Mouse (Mus musculus): ENCODE results near the gene Dact3. TPM values are rescaled to one million over a fixed set of nuclear protein-coding genes. Genes with fewer than 3 reads are reported as not detected.

The Dact3 gene
- total RNA-seq, 2 experiments from 2014 or later: 103 TPM

- DNase-seq (ENCODE audit: extremely low spot score in 1 of 2, low spot score in 2 of 2): no peak
- intact Hi-C loops (cut with DNase I): no loop called here
Observed at GRCm38 (mm10) chr7:16908367-16908766, 33.2 kb downstream of the Dact3 start.

- intact Hi-C loops (cut with DNase I): no loop called here
Observed at GRCm38 (mm10) chr7:16908859-16909258, 33.7 kb downstream of the Dact3 start.

GRCm38 (mm10) chr7:16909909-16910308 is 34.8 kb downstream of the Dact3 start:
- intact Hi-C loops (cut with DNase I): loop anchor here (10.0 kb wide), 1 partner anchor 55 kb away; no protein-coding TSS in a partner anchor
- no peak for DNase-seq (ENCODE audit: extremely low spot score in 1 of 2, low spot score in 2 of 2)

More at GRCm38 (mm10) chr7:16908859-16909258, 33.7 kb downstream of the Dact3 start:
- no peak for DNase-seq (ENCODE audit: extremely low spot score in 1 of 2, low spot score in 2 of 2)

GRCm38 (mm10) chr7:16911904-16912303 is 36.8 kb downstream of the Dact3 start:
- no peak for DNase-seq (ENCODE audit: extremely low spot score in 1 of 2, low spot score in 2 of 2)
- intact Hi-C loops (cut with DNase I): loop anchor here (10.0 kb wide), 1 partner anchor 57 kb away; no protein-coding TSS in a partner anchor

DNA sequence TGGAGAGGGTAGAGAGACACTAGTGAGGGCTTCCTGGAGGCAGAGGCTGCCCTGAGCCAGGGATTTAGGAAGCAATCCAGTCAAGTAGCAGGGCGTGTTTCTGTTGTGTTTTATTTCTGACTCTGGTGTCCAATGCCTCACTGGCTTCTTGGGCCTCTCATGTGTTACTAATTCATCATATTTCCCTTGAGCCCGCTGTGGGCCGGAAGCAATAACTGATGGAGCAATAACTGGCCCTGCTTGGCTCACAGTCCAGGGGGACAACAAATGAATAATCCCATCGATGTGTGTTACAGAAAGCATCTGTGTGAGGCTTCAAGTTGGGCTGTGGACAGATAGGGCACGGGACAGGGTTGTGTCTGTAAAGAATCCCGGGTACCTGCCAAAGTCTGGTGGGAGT is 37.2 kb downstream of the Dact3 start:
- intact Hi-C loops (cut with DNase I): loop anchor here (10.0 kb wide), 1 partner anchor 58 kb away; no protein-coding TSS in a partner anchor
- peak in 1 of 2 experiments; percentile 13 for DNase-seq (ENCODE audit: extremely low spot score in 1 of 2, low spot score in 2 of 2)

GRCm38 (mm10) chr7:16913806-16914452 is 38.8 kb downstream of the Dact3 start:
- intact Hi-C loops (cut with DNase I): loop anchor here (10.0 kb wide), 1 partner anchor 59 kb away; no protein-coding TSS in a partner anchor
- DNase-seq (ENCODE audit: extremely low spot score in 1 of 2, low spot score in 2 of 2): peak; percentile 59 to 80

DNA sequence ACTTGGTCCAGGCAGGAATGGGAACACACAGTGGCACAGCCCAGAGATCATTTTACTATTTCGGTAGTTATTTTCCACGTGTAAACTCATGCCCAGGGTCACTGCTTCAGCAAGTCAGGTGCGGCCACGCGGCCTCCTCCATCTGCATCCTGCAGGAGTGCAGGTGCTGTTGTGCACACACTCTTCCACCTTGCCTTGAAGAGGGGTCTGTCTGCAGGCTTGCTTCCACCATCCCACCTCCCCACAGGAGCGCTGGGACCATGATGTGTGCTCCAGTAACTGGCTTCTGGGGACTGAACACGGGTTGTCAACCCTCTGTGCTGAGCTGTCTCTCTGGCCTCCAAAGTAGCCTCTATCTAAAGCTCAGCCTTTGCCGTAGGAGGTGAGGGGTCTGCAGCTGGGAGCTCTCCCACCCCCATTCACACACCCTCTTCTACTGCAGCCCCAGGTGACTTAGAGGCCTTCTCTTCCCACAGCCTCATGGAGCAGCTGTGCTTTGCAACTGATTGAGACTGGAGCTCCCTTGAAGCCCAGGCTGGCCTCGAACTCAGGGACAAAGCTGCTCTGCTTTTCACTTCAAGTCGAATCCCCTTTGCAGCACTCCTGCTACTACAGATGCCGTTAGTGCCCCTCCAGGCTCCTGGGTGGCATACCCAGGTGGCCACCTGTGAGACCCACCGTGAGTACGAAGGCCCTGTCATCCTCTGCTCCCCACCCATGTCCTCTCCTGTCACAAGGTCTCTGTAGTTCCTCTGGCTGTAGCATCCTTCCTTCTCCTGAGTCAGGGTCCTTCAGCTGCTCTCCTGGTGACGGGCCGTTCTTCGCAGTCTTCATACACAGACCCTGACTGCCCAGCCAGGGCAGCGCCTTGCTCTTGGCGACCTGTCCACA is 39.6 kb downstream of the Dact3 start:
- intact Hi-C loops (cut with DNase I): loop anchor here (10.0 kb wide), 1 partner anchor 60 kb away; no protein-coding TSS in a partner anchor
- no peak for DNase-seq (ENCODE audit: extremely low spot score in 1 of 2, low spot score in 2 of 2)

GRCm38 (mm10) chr7:16915461-16916340 is 40.6 kb downstream of the Dact3 start:
- DNase-seq (ENCODE audit: extremely low spot score in 1 of 2, low spot score in 2 of 2): no peak
- intact Hi-C loops (cut with DNase I): loop anchor here (10.0 kb wide), 1 partner anchor 61 kb away; no protein-coding TSS in a partner anchor

DNA sequence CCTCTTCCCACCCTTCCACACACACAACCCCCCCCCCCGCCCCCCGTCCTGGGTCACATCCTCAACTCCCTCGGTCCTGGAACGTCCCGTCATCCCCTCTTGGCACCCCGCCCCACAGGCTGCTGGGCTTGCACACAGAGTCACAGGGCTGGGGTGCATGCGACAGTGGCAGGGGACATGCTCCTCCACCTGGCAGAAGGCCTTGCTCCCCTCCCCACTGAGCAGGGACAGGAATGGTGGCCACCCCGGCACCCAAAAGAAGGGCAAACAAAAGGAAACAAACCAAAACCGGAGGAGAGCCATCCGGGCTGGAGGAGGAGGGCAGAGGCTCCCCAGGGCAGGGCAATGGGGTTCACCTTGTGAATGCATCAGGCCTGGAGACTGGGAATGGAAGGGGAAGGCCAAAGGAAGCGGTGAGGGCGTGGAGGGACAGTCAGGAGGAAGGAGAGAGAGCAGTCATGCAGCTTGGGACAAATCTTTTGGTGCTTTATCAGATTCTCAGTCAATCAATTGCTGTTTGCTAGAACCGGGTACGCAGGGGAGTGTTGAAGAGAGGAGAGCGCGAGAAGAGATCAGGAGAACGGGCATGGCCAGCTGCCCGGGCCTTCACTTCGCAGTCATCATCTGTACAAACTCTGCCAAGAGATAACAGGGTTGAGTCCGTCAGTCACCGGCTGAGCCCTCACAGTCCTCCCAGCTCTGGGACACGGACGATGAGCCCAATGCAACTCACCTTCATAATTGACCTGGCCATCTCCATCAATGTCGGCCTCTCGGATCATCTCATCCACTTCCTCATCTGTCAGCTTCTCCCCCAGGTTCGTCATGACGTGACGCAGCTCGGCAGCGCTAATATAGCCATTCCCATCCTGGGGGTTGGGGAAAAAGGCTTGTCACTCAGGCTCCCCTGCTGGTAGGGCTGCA is 41.5 kb downstream of the Dact3 start:
- intact Hi-C loops (cut with DNase I): loop anchor here (10.0 kb wide), 1 partner anchor 62 kb away; no protein-coding TSS in a partner anchor
- peak in 1 of 2 experiments; percentile 75 for DNase-seq (ENCODE audit: extremely low spot score in 1 of 2, low spot score in 2 of 2)

GRCm38 (mm10) chr7:16917447-16917846 is 42.3 kb downstream of the Dact3 start:
- intact Hi-C loops (cut with DNase I): loop anchor here (10.0 kb wide), 1 partner anchor 63 kb away; no protein-coding TSS in a partner anchor
- DNase-seq (ENCODE audit: extremely low spot score in 1 of 2, low spot score in 2 of 2): no peak

- intact Hi-C loops (cut with DNase I): loop anchor here (10.0 kb wide), 1 partner anchor 63 kb away; no protein-coding TSS in a partner anchor
Observed at GRCm38 (mm10) chr7:16918014-16918413, 42.9 kb downstream of the Dact3 start.

GRCm38 (mm10) chr7:16918670-16919069 is 43.6 kb downstream of the Dact3 start:
- no peak for DNase-seq (ENCODE audit: extremely low spot score in 1 of 2, low spot score in 2 of 2)
- intact Hi-C loops (cut with DNase I): loop anchor here (10.0 kb wide), 1 partner anchor 64 kb away; no protein-coding TSS in a partner anchor

More at GRCm38 (mm10) chr7:16918014-16918413, 42.9 kb downstream of the Dact3 start:
- peak in 1 of 2 experiments; percentile 77 for DNase-seq (ENCODE audit: extremely low spot score in 1 of 2, low spot score in 2 of 2)

DNA sequence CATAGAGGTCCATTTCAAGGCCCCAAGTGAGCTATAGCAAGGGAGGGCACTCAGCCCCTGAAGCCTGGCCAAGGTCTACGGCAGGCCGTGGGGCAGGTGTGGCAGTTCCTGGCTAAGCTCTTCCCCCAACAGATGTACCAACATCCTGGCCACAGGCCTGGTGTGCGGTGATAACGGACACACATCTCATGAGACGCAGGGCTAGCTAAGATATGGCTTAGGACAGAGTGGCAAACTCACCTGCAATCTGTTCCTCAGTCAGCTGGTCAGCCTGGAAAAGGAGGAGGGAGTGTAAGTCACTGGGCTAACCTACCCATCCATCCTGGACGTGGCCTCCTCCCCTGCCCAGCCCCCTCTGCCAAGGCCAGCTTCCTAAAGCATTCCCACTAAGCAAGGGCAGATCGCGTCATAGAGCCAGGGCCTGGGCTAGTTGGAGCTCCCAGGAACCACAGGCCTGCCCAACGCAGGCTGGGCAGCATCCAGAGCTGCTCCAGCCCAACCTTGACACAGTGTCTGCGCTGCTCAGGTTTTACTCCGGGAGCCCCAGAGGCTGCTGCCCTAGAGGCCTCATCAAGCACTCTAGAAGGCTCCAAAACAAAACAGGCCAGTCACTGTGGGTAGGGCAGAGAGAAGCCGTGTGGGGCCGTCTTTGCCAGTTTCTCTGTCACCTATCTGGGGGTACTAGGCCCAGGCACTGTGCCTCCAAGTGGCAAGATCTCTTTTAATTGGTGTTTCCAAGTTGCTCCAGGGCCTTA is 44.5 kb downstream of the Dact3 start:
- DNase-seq (ENCODE audit: extremely low spot score in 1 of 2, low spot score in 2 of 2): no peak
- intact Hi-C loops (cut with DNase I): loop anchor here (10.0 kb wide), 1 partner anchor 65 kb away; no protein-coding TSS in a partner anchor

DNA sequence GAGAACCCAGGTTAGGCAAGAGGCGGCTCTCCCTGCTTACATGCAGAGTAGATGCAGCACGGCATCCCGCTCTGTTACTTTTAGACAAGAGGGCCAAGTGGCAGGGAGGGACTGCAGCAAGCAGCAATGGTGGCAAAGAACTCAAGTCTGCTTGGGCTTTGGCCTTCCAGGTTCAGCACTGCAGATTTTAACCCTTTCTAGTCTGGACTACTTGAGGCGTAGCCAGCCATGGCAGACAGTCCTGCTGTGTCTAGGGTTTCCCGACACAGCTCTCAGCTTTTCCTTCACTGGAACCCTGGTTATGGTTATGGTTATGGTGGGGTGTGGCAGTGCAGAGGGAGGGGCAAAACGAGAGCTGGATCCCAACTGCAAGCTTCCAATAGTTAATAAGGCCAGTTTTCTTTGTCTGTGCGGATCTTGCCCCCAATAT is 45.0 kb downstream of the Dact3 start:
- DNase-seq (ENCODE audit: extremely low spot score in 1 of 2, low spot score in 2 of 2): no peak

DNA sequence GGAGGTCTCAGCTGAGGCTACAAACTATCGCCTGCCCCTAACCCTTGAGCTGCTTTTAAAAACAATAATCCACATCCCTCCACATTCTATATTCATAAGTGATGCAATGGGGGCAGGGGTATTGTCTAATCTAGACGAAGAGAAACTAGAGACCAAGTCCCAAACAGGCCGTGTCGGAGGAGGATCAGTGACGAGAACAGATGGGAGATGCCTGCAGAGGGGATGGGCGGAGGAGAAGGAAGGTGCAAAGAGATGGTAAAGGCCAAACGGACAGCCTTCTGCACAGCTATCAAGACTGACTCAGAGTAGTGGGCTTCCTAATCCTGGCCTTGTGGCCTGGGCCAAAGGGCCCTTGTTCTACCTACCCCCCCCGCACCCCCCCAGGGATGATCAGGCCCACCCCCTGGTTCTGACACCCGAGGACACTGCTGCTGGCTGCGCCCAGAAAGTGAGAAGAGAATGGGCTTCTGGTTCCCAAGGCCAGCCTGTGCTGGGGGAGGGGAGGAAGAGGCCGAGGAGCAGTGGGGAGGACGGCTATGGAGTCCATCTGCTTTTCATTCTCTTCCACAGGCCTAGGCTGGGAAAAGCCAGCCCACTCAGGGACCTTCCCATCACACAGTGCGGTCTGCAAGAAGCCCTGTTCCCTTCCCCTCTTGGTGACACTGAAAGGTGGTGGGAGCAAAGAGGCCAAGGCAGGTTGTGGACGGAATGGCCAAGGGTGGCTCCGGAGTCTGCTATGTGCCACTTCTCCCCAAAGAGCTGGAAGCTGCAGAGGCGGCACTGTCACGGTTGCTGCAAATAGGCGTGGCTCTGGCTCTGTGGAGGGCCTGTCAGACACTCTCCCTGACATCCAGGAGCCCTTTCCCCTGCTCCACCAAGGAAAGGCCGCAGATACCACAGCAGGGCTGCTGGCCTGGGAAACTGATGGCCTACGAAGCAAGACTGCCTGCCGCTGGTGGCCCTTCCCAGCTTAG is 46.0 kb downstream of the Dact3 start:
- peak in 1 of 2 experiments; percentile 69 for DNase-seq (ENCODE audit: extremely low spot score in 1 of 2, low spot score in 2 of 2)
- intact Hi-C loops (cut with DNase I): no loop called here

More for the DNA sequence above, 45.0 kb downstream of the Dact3 start:
- intact Hi-C loops (cut with DNase I): no loop called here

Data from left cerebral cortex, postnatal 10 days (tissue).